Mouse (Mus musculus) c-Kit-positive CD71-positive TER-119-positive erythroid progenitor cells, embryonic 14.5 days (primary cell): ENCODE results near the gene Col15a1.

Experiments used
- DNase-seq: peaks from one replicate; pipeline ENCODE4 v3.0.0-alpha.2; 2013; ENCODE audit warnings: low spot score

The Col15a1 gene

GRCm38 (mm10) chr4:47351386-47352049, 143.6 kb downstream of the Col15a1 start:
- DNase-seq: peak; percentile 51

GRCm38 (mm10) chr4:47352061-47352661, 144.2 kb downstream of the Col15a1 start:
- peak; percentile 19 for DNase-seq

GRCm38 (mm10) chr4:47352803-47353388, 144.9 kb downstream of the Col15a1 start, which contains the start of gene Tgfbr1:
TSS of gene Tgfbr1 (plus strand) at chr4:47353222.
- peak; percentile 94 for DNase-seq

- DNase-seq: peak; percentile 16
Measured at GRCm38 (mm10) chr4:47353416-47354111, 145.6 kb downstream of the Col15a1 start.

- no peak for DNase-seq
Measured at GRCm38 (mm10) chr4:47354304-47354703, 146.3 kb downstream of the Col15a1 start.

GRCm38 (mm10) chr4:47362662-47363061, 154.7 kb downstream of the Col15a1 start:
- no peak for DNase-seq
